Mouse (Mus musculus) adrenal gland, postnatal 10 days (tissue): ENCODE results near the gene Tcp10a. TPM values are rescaled to one million over a fixed set of nuclear protein-coding genes. Genes with fewer than 3 reads are reported as not detected.
A peak's percentile ranks its signal among the peaks of the same experiment; 100 is the strongest.
"Not testable (repeated sequence)": the region's sequence is repeated elsewhere in the genome, so short reads cannot be mapped to it uniquely, and the experiment has no call there.

ENCODE experiments used
- DNase-seq: peaks from one replicate; pipeline ENCODE4 v3.0.0; 2021; ENCODE audit warnings: mixed read lengths
- long read RNA-seq, 2 experiments: library from polyadenylated mRNA; stranded (forward); transcript quantifications; one replicate each; pipeline ENCODE4 v2.0.0; 2021
- total RNA-seq, 2 experiments: library from RNA; stranded (reverse); gene quantifications; 2 replicates each; pipeline ENCODE4 v1.2.3; 2021

Gene Tcp10a
- total RNA-seq, result not detected
- long read RNA-seq, experiment 1, result 0 reads
- long read RNA-seq, experiment 2, result 0 reads

GRCm38 (mm10) chr17:7324346-7324745, at the start of gene Tcp10a:
Gene Tcp10a, plus strand, starts transcription at chr17:7324646.
- DNase-seq, result not testable (repeated sequence)

GRCm38 (mm10) chr17:7278702-7279242, 45.7 kb upstream of the Tcp10a start:
- DNase-seq, result no peak

GRCm38 (mm10) chr17:7279251-7279650, 45.2 kb upstream of the Tcp10a start:
- DNase-seq, result peak; percentile 32

- DNase-seq, result peak; percentile 75
These were observed 40.0 kb upstream of the Tcp10a start for GRCm38 (mm10) chr17:7284297-7284910.

- no peak for DNase-seq
These were observed 39.2 kb upstream of the Tcp10a start for GRCm38 (mm10) chr17:7285292-7285691.

- DNase-seq, result no peak
These were observed 37.9 kb upstream of the Tcp10a start for GRCm38 (mm10) chr17:7286422-7287050.

GRCm38 (mm10) chr17:7292012-7292684, 32.3 kb upstream of the Tcp10a start:
- no peak for DNase-seq

- DNase-seq, result peak; percentile 46
These were observed 17.9 kb upstream of the Tcp10a start for GRCm38 (mm10) chr17:7306278-7307196.

- not testable (repeated sequence) for DNase-seq
These were observed 8.6 kb upstream of the Tcp10a start for GRCm38 (mm10) chr17:7315693-7316382.

GRCm38 (mm10) chr17:7319789-7320188, 4.7 kb upstream of the Tcp10a start:
- not testable (repeated sequence) for DNase-seq

GRCm38 (mm10) chr17:7326415-7326814, 2.0 kb downstream of the Tcp10a start:
- DNase-seq, result not testable (repeated sequence)

- DNase-seq, result not testable (repeated sequence)
These were observed 8.3 kb downstream of the Tcp10a start for GRCm38 (mm10) chr17:7332745-7333144.

GRCm38 (mm10) chr17:7337381-7337780, 12.9 kb downstream of the Tcp10a start:
- DNase-seq, result not testable (repeated sequence)

- DNase-seq, result not testable (repeated sequence)
These were observed 24.3 kb downstream of the Tcp10a start for GRCm38 (mm10) chr17:7348765-7349164.

GRCm38 (mm10) chr17:7352596-7352995, 28.1 kb downstream of the Tcp10a start, which contains the start of gene Ttll2:
Gene Ttll2, minus strand, starts transcription at chr17:7352696.
- DNase-seq, result not testable (repeated sequence)

- not testable (repeated sequence) for DNase-seq
These were observed 35.4 kb downstream of the Tcp10a start for GRCm38 (mm10) chr17:7359806-7360205.

GRCm38 (mm10) chr17:7360749-7361465, 36.5 kb downstream of the Tcp10a start:
- peak; percentile 71 for DNase-seq

GRCm38 (mm10) chr17:7365615-7366014, 41.2 kb downstream of the Tcp10a start:
- not testable (repeated sequence) for DNase-seq

GRCm38 (mm10) chr17:7366265-7366664, 41.8 kb downstream of the Tcp10a start:
- DNase-seq, result not testable (repeated sequence)

- DNase-seq, result not testable (repeated sequence)
These were observed 42.4 kb downstream of the Tcp10a start for GRCm38 (mm10) chr17:7366676-7367374.
